Mouse (Mus musculus) lung, postnatal 0 days (tissue): Measurements from ENCODE around the gene C87436. TPM values are rescaled to one million over a fixed set of nuclear protein-coding genes. Genes with fewer than 3 reads are reported as not detected.

ENCODE experiments used
- ATAC-seq: fragments of 200-750 bp; cut with Nextera tagmentation; 2 replicates; pipeline ENCODE4 v1.8.0; 2017; ENCODE audit warnings: moderate library complexity
- DNase-seq: peaks from one replicate; pipeline ENCODE4 v3.0.0-alpha.2; 2016; ENCODE audit warnings: low spot score
- H3K27ac ChIP-seq: fragments of 300-500 bp; sonication (generic); 2 replicates; pipeline ENCODE4 v1.5.1; 2014; ENCODE audit warnings: antibody characterized with exemption, mild to moderate bottlenecking, low read length, mixed read lengths
- H3K27me3 ChIP-seq: fragments of 300-500 bp; sonication (generic); replicated peaks from 2 replicates; pipeline ENCODE4 v1.6.1; 2014; ENCODE audit warnings: low read length, mixed read lengths; ENCODE audit not compliant: insufficient read depth
- H3K36me3 ChIP-seq: fragments of 300-500 bp; sonication (generic); 2 replicates; pipeline ENCODE4 v1.6.1; 2014; ENCODE audit warnings: low read length, mixed read lengths; ENCODE audit not compliant: insufficient read depth
- H3K4me1 ChIP-seq: fragments of 300-500 bp; sonication (generic); 2 replicates; pipeline ENCODE4 v1.6.1; 2014; ENCODE audit warnings: antibody characterized with exemption, low read depth, low read length, mixed read lengths; ENCODE audit not compliant: insufficient read depth
- H3K4me2 ChIP-seq: fragments of 300-500 bp; sonication (generic); replicated peaks from 2 replicates; pipeline ENCODE4 v1.6.1; 2014; ENCODE audit warnings: low read depth, mild to moderate bottlenecking, low read length, moderate library complexity, mixed read lengths
- H3K4me3 ChIP-seq: fragments of 300-500 bp; sonication (generic); 2 replicates; pipeline ENCODE4 v1.5.1; 2014; ENCODE audit warnings: low read depth, low read length
- H3K9ac ChIP-seq: fragments of 300-500 bp; sonication (generic); replicated peaks from 2 replicates; pipeline ENCODE4 v1.6.1; 2014; ENCODE audit warnings: low read depth, mild to moderate bottlenecking
- H3K9me3 ChIP-seq: fragments of 300-500 bp; sonication (generic); 2 replicates; pipeline ENCODE4 v1.6.1; 2016; ENCODE audit warnings: low read length, mixed read lengths
- CTCF ChIP-seq: IDR thresholded peaks from 2 replicates; pipeline ENCODE4 v1.5.1; 2016; ENCODE audit warnings: antibody characterized with exemption, mild to moderate bottlenecking
- EP300 ChIP-seq: IDR thresholded peaks from 2 replicates; pipeline ENCODE4 v1.6.1; 2016; ENCODE audit warnings: antibody characterized with exemption, mild to moderate bottlenecking, control low read depth
- WGBS: fragments of 180-500 bp; shearing (Covaris S2); extraction: QIAGEN DNeasy Blood & Tissue Kit; methylation state at CpG from one replicate; pipeline ENCODE4 v1.1.7; 2014; 5-methylcytosine and 5-hydroxymethylcytosine counted together
- polyA plus RNA-seq: library from polyadenylated mRNA; unstranded; fragments of >200 nt; fragmentation: Nextera tagmentation; extraction: Ambion mirVana; gene quantifications from 2 replicates; pipeline ENCODE4 v1.2.1, GENCODE M21; 2015

The C87436 gene
- polyA plus RNA-seq, 1 experiment from 2014 or later: 23.5 TPM

DNA sequence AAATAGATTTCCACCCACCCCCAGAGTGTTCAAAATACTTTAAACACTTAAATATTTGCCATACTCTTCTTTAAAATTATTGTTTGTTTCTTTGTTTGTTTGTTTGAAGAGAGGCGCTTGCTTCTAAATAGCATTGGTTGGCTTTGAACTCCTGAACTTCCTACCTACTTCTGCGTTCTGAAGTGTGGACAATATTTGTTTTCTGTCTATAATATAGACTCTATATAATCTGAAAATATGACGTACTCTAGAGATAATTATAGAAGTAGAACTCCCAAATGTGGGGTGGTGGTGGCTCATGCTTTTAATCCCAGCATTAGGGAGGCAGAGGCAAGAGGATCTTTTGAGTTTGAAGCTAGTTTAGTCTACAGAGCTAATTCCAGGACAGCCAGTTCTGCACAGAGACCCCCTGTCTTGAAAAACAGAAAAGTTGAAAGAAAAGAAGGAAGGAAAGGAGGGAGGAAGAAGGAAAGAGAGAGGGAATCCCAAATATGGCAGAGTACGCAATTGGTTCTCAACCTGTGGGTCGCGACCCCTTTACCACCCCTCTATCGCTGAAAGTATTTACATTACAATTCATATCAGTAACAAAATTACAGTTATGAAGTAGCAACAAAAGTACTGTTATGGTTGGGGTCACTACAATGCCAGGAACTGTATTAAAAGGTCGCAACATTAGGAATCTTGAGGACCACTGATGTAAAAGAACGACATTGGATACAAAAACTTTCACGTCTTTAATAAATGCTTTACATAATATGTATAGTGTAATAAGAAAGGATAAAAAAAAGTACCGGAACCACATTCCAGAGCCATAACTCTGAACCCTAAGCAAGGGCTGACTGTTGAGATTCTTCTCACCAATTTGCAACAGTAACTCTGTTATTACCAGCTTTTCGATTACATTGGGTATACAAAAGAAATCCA is 35.2 kb upstream of the C87436 start:
- WGBS: 27% methylated on average over 12 of the region's 12 CpGs
- no peak overlapping the region for H3K27ac ChIP-seq
- no peak overlapping the region for H3K9ac ChIP-seq
- no peaks in the 10 kb centered on the region for H3K4me1 ChIP-seq
- ATAC-seq: no peak
- peak overlapping the region; percentile 59 for H3K4me2 ChIP-seq
- no peaks in the 10 kb centered on the region for H3K9me3 ChIP-seq
- TF ChIP-seq CTCF (no peak), EP300 (no peak)
- H3K36me3 ChIP-seq: no peaks in the 10 kb centered on the region
- H3K4me3 ChIP-seq: peak overlapping the region; percentile 85
- DNase-seq: no peak
- H3K27me3 ChIP-seq: no peaks in the 10 kb centered on the region

DNA sequence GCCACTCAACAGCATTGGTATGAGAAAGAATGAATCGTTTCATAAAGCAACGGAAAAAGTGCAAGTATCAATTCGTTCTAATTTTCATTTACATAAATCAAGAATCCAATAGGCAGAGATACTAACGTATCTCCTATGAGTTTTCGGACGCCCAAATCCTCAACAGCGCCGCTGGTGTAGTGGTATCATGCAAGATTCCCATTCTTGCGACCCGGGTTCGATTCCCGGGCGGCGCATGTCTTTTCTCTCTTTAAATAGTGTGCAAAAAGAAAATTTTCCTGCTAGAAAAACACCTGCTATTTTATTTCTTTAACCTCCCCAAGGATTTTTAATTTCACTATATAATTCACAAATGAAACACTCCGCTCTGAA is 34.5 kb upstream of the C87436 start:
- ATAC-seq: peak; percentile 66
- WGBS: 1% methylated on average over 15 of the region's 15 CpGs

DNA sequence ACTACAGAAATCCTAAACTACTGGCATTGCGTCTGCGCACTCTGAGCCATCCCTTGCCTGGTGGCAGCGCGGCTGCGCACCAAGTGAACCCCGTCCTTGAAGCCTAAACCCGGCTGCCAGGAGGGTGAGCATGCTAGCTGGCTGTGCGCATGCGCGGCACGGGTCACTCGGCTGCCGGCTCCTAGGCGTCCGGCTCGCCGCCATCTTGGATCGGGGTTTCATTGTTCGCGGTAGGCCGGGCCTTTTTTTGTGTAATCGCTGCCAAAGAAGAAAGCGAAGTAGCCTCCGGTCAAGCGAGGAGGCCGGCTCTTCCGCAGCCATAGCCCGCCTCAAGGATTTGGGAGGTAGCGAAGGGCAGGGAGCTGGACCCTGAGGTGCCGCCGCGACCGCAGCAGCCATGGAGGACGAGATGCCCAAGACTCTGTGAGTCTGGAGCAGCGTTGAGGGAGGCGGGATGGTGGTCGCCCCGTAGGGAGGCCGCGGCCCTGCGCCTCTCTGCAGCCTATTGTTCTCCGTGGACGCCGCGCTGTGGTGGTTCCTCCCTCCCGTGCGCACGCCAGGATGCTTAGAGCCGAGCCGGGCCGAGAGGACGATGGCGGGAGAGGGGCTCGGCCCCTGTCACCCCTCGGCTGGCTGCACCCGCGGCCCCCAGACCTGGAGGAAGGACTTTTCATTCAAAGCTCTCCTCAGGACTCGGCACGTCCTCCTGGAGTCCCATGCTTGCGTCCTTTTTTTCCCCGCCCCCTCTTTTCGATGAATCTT is 33.9 kb upstream of the C87436 start, which contains the start of gene Tia1:
Gene Tia1 (plus strand): TSS at position 120 of the 762 bp plus-strand sequence.
- WGBS: under 1% methylated on average over 53 of the region's 62 CpGs
- Histone ChIP-seq H3K9me3 (no peaks in the 10 kb centered on the region), H3K9ac (peak within 1 kb of the TSS; percentile 94), H3K36me3 (no peaks in the 10 kb centered on the region), H3K4me3 (peak within 1 kb of the TSS; percentile 85), H3K4me1 (no peaks in the 10 kb centered on the region), H3K27me3 (no peaks in the 10 kb centered on the region), H3K27ac (peak within 1 kb of the TSS; percentile 99), H3K4me2 (peak within 1 kb of the TSS; percentile 59)
- peak; percentile 100 for DNase-seq
- ATAC-seq: peak; percentile 97
- TF ChIP-seq CTCF (no peak), EP300 (no peak)

More for the DNA sequence above, 34.5 kb upstream of the C87436 start:
- Histone ChIP-seq H3K36me3 (no peaks in the 10 kb centered on the region), H3K4me1 (no peaks in the 10 kb centered on the region), H3K9ac (peak overlapping the region; percentile 94; the same call in 1 of the 2 replicates), H3K4me2 (peak overlapping the region; percentile 59), H3K27ac (peak overlapping the region; percentile 99; the same call in 1 of the 2 replicates), H3K27me3 (no peaks in the 10 kb centered on the region), H3K9me3 (no peaks in the 10 kb centered on the region), H3K4me3 (peak overlapping the region; percentile 85)
- DNase-seq: no peak
- TF ChIP-seq CTCF (peak; percentile 18; the same call in 1 of the 2 replicates), EP300 (no peak)

DNA sequence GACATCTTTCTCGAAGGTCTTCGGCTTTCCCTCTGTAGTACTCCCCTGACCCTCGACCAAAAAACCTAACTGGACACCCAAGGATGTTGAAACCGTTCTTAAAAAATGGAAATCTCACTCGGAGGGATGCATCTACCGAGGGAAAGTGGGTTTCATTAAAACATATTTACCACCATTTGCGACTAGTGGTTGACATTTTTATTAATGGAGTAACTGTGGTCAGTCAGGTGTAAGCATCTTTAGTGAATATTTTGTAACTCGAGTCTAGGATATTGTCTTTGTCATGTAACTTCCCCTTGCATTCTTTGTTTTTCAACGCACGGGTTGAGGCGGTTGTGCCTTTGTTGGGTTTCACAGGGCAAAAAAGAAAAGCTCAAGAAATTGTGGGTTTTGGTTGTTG is 33.2 kb upstream of the C87436 start:
- no peak for ATAC-seq
- H3K4me2 ChIP-seq: peak overlapping the region; percentile 59

DNA sequence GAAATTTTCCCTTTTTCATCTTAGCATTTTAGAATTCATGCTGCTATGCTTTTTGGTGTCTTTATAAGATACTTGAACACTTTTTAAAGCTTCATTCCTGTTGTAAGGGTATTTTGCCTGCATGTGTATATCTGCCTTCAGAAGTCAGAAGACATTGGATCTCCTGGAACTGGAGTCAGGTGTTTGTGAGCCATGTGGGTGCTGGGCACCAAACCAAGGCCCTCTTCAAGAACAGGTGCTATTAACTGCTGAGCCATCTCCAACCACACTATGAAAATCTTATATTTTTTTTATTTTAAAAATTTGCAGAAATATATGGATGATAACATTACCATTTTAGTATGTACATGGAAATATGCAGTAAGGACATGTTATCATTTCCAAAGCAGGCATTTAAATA is 31.9 kb upstream of the C87436 start:
- Histone ChIP-seq H3K27ac (no peak overlapping the region), H3K4me2 (no peak overlapping the region), H3K4me3 (no peak overlapping the region), H3K27me3 (no peaks in the 10 kb centered on the region), H3K4me1 (no peaks in the 10 kb centered on the region), H3K9me3 (no peaks in the 10 kb centered on the region), H3K9ac (no peak overlapping the region), H3K36me3 (no peaks in the 10 kb centered on the region)
- no peak for ATAC-seq
- TF ChIP-seq CTCF: no peak
- TF ChIP-seq EP300: no peak
- no peak for DNase-seq

More for the DNA sequence above, 33.2 kb upstream of the C87436 start:
- no peaks in the 10 kb centered on the region for H3K4me1 ChIP-seq
- H3K9ac ChIP-seq: peak overlapping the region; percentile 94
- H3K36me3 ChIP-seq: no peaks in the 10 kb centered on the region
- H3K27me3 ChIP-seq: no peaks in the 10 kb centered on the region
- peak overlapping the region; percentile 85 for H3K4me3 ChIP-seq
- peak overlapping the region; percentile 99 for H3K27ac ChIP-seq
- WGBS: under 1% methylated on average over 11 of the region's 11 CpGs
- DNase-seq: peak; percentile 28
- no peaks in the 10 kb centered on the region for H3K9me3 ChIP-seq
- no peak for TF ChIP-seq EP300
- no peak for TF ChIP-seq CTCF

DNA sequence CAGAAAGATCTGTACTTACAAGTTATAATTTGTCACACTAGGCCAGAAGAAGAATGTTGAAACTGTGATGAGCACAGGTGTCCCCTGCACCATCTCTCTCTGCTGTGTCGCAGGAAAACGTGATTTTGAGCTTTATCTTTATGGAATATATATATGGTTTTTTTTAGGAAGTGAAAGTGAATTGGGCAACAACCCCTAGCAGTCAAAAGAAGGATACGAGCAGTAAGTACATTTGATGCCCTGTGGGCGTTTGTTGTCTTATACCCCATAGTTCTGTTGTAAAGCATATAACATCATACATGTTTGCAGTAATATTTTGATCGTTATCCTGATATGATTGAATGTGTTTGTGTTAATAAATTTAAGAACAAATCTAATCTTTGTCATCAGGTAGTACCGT is 19.5 kb upstream of the C87436 start:
- TF ChIP-seq CTCF: no peak
- TF ChIP-seq EP300: no peak
- no peaks in the 10 kb centered on the region for H3K4me1 ChIP-seq
- no peak overlapping the region for H3K27ac ChIP-seq
- no peak overlapping the region for H3K4me3 ChIP-seq
- H3K36me3 ChIP-seq: peaks cover 33% of the 10 kb centered on the region; the same call in 1 of the 2 replicates
- H3K9ac ChIP-seq: no peak overlapping the region
- DNase-seq: no peak
- no peak for ATAC-seq
- 90% methylated on average over 6 of the region's 6 CpGs for WGBS
- H3K9me3 ChIP-seq: no peaks in the 10 kb centered on the region
- H3K4me2 ChIP-seq: no peak overlapping the region
- H3K27me3 ChIP-seq: no peaks in the 10 kb centered on the region
